Mouse (Mus musculus): ENCODE measurements around the gene Col4a4. TPM values are rescaled to one million over a fixed set of nuclear protein-coding genes. Genes with fewer than 3 reads are reported as not detected.
A peak's percentile ranks its signal among the peaks of the same experiment; 100 is the strongest.

Col4a4 gene
- total and polyA plus RNA-seq, 2 experiments from 2014 or later, result 0.53 to 0.89 TPM

DNA sequence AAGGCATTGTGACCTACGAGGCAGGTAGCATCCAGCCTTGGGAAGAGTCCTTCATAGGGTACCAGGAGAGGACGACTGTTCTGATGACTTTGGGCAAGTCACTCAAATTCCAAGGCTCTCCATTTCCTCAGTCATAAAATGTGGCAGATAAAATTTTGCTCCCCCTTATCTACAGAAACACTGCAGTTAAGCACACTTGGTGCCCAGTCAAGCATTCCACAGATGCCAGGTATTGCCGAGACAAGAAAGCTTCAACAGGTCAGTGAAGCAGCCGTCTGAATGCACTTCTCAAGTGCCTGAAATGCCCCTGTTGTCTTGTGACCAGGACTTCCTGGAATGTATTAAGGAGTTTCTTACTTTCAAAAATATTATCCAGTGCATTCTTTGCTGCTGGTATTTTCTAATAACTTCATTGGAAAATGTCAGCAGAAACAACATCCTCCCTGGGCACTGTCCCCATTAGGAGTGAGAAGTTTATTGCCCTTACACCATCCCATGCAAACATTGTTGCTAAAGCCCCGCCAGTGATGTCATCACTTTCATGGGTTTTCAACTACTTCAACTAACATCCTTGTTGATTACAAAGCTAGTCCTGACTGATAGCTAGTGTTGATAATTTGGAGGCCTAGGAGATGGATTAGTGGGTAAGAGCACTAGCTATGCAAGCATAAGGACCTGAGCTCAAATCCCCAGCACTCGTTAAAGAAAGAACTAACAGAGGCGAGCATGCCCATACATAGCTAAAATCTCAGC is 16.7 kb upstream of the Col4a4 start:
- no peak overlapping the region for H3K27ac ChIP-seq (ENCODE audit: low read depth)
- WGBS, result 47% methylated on average over 7 of the region's 7 CpGs
- H3K27me3 ChIP-seq (ENCODE audit: control insufficient read depth, insufficient read depth, low read length), result no peaks in the 10 kb centered on the region
- no peak overlapping the region for H3K4me3 ChIP-seq (ENCODE audit: low read depth, low read length)
- H3K9ac ChIP-seq (replicated peaks; ENCODE audit: low read depth, low read length), result no peak overlapping the region
- no peaks in the 10 kb centered on the region for H3K9me3 ChIP-seq (replicated peaks; ENCODE audit: control insufficient read depth, low read length)
- no peak for DNase-seq (ENCODE audit: low spot score)
- H3K36me3 ChIP-seq (replicated peaks; ENCODE audit: control insufficient read depth, insufficient read depth, low read length), result no peaks in the 10 kb centered on the region
- no peak for TF ChIP-seq CTCF (IDR thresholded peaks at IDR 0.05; ENCODE audit: low read depth)
- TF ChIP-seq EP300 (IDR thresholded peaks at IDR 0.05; ENCODE audit: low read depth), result no peak
- no peak overlapping the region for H3K4me2 ChIP-seq (ENCODE audit: low read depth, low read length)
- 0 out of 2 replicates have a peak, but pooled peaks cover 5% of the 10 kb centered on the region for H3K4me1 ChIP-seq (ENCODE audit: control insufficient read depth, insufficient read depth)
- ATAC-seq (ENCODE audit: insufficient read depth, low read depth), result no peak

GRCm38 (mm10) chr1:82596864-82597596 is 10.4 kb upstream of the Col4a4 start:
- H3K36me3 ChIP-seq (replicated peaks; ENCODE audit: control insufficient read depth, insufficient read depth, low read length), result no peaks in the 10 kb centered on the region
- H3K4me3 ChIP-seq (ENCODE audit: low read depth, low read length), result no peak overlapping the region
- no peaks in the 10 kb centered on the region for H3K9me3 ChIP-seq (replicated peaks; ENCODE audit: control insufficient read depth, low read length)
- no peaks in the 10 kb centered on the region for H3K27me3 ChIP-seq (ENCODE audit: control insufficient read depth, insufficient read depth, low read length)
- ATAC-seq (ENCODE audit: insufficient read depth, low read depth), result no peak
- no peak overlapping the region for H3K4me2 ChIP-seq (ENCODE audit: low read depth, low read length)
- H3K9ac ChIP-seq (replicated peaks; ENCODE audit: low read depth, low read length), result no peak overlapping the region
- peaks cover 10% of the 10 kb centered on the region; the same call in 1 of the 2 replicates for H3K4me1 ChIP-seq (ENCODE audit: control insufficient read depth, insufficient read depth)
- H3K27ac ChIP-seq (ENCODE audit: low read depth), result no peak overlapping the region
- no peak for TF ChIP-seq CTCF (IDR thresholded peaks at IDR 0.05; ENCODE audit: low read depth)
- no peak for TF ChIP-seq EP300 (IDR thresholded peaks at IDR 0.05; ENCODE audit: low read depth)
- WGBS, result 28% methylated on average over 6 of the region's 6 CpGs
- no peak for DNase-seq (ENCODE audit: low spot score)

GRCm38 (mm10) chr1:82590266-82590665 is 3.6 kb upstream of the Col4a4 start:
- Histone ChIP-seq H3K4me2 (ENCODE audit: low read depth, low read length) (no peak overlapping the region), H3K9ac (replicated peaks; ENCODE audit: low read depth, low read length) (no peak overlapping the region), H3K27me3 (ENCODE audit: control insufficient read depth, insufficient read depth, low read length) (no peaks in the 10 kb centered on the region), H3K4me1 (ENCODE audit: control insufficient read depth, insufficient read depth) (peaks cover 8% of the 10 kb centered on the region), H3K9me3 (replicated peaks; ENCODE audit: control insufficient read depth, low read length) (no peaks in the 10 kb centered on the region), H3K36me3 (replicated peaks; ENCODE audit: control insufficient read depth, insufficient read depth, low read length) (no peaks in the 10 kb centered on the region), H3K27ac (ENCODE audit: low read depth) (no peak overlapping the region), H3K4me3 (ENCODE audit: low read depth, low read length) (no peak overlapping the region)
- ATAC-seq (ENCODE audit: insufficient read depth, low read depth) (no peak), DNase-seq (ENCODE audit: low spot score) (no peak)
- WGBS, result 41% methylated on average over 4 of the region's 4 CpGs
- TF ChIP-seq EP300 (IDR thresholded peaks at IDR 0.05; ENCODE audit: low read depth), result no peak
- TF ChIP-seq CTCF (IDR thresholded peaks at IDR 0.05; ENCODE audit: low read depth), result no peak

- Histone ChIP-seq H3K27ac (ENCODE audit: low read depth) (no peak overlapping the region), H3K9me3 (replicated peaks; ENCODE audit: control insufficient read depth, low read length) (no peaks in the 10 kb centered on the region), H3K4me2 (ENCODE audit: low read depth, low read length) (peak overlapping the region; percentile 81; the same call in 1 of the 2 replicates), H3K4me3 (ENCODE audit: low read depth, low read length) (no peak overlapping the region), H3K9ac (replicated peaks; ENCODE audit: low read depth, low read length) (no peak overlapping the region), H3K27me3 (ENCODE audit: control insufficient read depth, insufficient read depth, low read length) (no peaks in the 10 kb centered on the region), H3K4me1 (ENCODE audit: control insufficient read depth, insufficient read depth) (peaks cover 8% of the 10 kb centered on the region), H3K36me3 (replicated peaks; ENCODE audit: control insufficient read depth, insufficient read depth, low read length) (no peaks in the 10 kb centered on the region)
- TF ChIP-seq EP300 (IDR thresholded peaks at IDR 0.05; ENCODE audit: low read depth) (no peak), CTCF (IDR thresholded peaks at IDR 0.05; ENCODE audit: low read depth) (no peak)
- DNase-seq (ENCODE audit: low spot score) (no peak), ATAC-seq (ENCODE audit: insufficient read depth, low read depth) (no peak)
- WGBS, result 72% methylated on average over 7 of the region's 7 CpGs
Observed at GRCm38 (mm10) chr1:82585981-82586380, 668 bp downstream of the Col4a4 start.

DNA sequence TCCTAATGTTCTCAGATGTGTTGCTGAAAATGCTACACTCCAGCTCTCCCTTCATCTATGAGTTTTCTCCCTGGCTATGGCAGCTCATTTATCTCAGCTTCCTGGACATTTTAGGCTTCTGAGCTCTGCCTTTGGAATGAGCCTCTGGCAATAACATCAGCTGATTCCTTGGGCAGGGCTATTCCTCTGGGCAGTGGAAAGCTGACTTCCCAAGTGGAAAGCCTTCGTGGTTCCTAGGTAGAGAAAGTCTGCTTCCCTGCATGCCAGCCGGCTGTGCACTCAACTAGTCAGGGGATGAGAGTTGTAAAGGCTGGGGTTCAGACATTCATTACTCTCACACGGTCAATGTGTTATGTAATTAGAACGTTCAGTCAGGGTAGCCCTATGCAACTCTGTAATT is 8.3 kb downstream of the Col4a4 start:
- TF ChIP-seq CTCF (IDR thresholded peaks at IDR 0.05; ENCODE audit: low read depth) (no peak), EP300 (IDR thresholded peaks at IDR 0.05; ENCODE audit: low read depth) (no peak)
- no peak for DNase-seq (ENCODE audit: low spot score)
- H3K9me3 ChIP-seq (replicated peaks; ENCODE audit: control insufficient read depth, low read length), result no peaks in the 10 kb centered on the region
- H3K9ac ChIP-seq (replicated peaks; ENCODE audit: low read depth, low read length), result no peak overlapping the region
- H3K27me3 ChIP-seq (ENCODE audit: control insufficient read depth, insufficient read depth, low read length), result no peaks in the 10 kb centered on the region
- peak overlapping the region; percentile 36 for H3K27ac ChIP-seq (ENCODE audit: low read depth)
- peaks cover 16% of the 10 kb centered on the region for H3K4me1 ChIP-seq (ENCODE audit: control insufficient read depth, insufficient read depth)
- ATAC-seq (ENCODE audit: insufficient read depth, low read depth), result peak; percentile 36; the same call in 1 of the 2 replicates
- no peak overlapping the region; the same call in 1 of the 2 replicates for H3K4me2 ChIP-seq (ENCODE audit: low read depth, low read length)
- 45% methylated on average over 4 of the region's 4 CpGs for WGBS
- H3K36me3 ChIP-seq (replicated peaks; ENCODE audit: control insufficient read depth, insufficient read depth, low read length), result no peaks in the 10 kb centered on the region
- H3K4me3 ChIP-seq (ENCODE audit: low read depth, low read length), result no peak overlapping the region

All from heart, postnatal 0 days (tissue).